Mouse (Mus musculus): ENCODE measurements around the gene Krtap2-4. TPM values are rescaled to one million over a fixed set of nuclear protein-coding genes. Genes with fewer than 3 reads are reported as not detected.

The Krtap2-4 gene
- polyA plus RNA-seq, 1 experiment from 2014 or later: not detected

DNA sequence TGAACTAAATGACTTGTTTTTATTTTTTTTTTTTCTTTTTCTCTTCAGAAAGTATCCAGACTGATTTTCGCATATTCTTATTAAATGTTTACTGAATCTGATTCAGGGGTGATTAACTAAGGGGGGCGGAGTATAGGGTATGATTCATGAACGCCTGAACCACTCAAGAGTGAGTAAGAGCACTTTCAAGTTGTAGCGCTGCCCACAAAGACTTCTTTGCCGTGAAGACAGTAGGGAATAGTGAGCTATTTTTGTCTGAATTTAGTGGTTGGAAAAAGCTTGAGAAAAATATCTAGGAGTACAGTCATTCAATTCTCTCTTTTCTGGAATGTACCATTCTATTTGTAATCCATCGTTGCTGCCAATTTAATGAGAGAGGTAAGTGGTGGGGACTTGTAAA is 33.1 kb downstream of the Krtap2-4 start:
- H3K27ac ChIP-seq: no peak overlapping the region
- H3K4me1 ChIP-seq (replicated peaks): no peaks in the 10 kb centered on the region
- ATAC-seq (ENCODE audit: insufficient number of reproducible peaks, insufficient read depth, low FRiP score, low TSS enrichment, low read depth): no peak
- H3K36me3 ChIP-seq: no peaks in the 10 kb centered on the region
- WGBS: 86% methylated on average over 6 of the region's 6 CpGs
- H3K27me3 ChIP-seq: no peaks in the 10 kb centered on the region
- H3K4me2 ChIP-seq: no peak overlapping the region
- no peak overlapping the region for H3K9ac ChIP-seq (replicated peaks)
- H3K4me3 ChIP-seq (replicated peaks): no peak overlapping the region
- no peaks in the 10 kb centered on the region for H3K9me3 ChIP-seq

- no peaks in the 10 kb centered on the region for H3K9me3 ChIP-seq
- WGBS: 91% methylated on average over 5 of the region's 5 CpGs
Observed at GRCm38 (mm10) chr11:99581051-99581450, 33.6 kb downstream of the Krtap2-4 start.

DNA sequence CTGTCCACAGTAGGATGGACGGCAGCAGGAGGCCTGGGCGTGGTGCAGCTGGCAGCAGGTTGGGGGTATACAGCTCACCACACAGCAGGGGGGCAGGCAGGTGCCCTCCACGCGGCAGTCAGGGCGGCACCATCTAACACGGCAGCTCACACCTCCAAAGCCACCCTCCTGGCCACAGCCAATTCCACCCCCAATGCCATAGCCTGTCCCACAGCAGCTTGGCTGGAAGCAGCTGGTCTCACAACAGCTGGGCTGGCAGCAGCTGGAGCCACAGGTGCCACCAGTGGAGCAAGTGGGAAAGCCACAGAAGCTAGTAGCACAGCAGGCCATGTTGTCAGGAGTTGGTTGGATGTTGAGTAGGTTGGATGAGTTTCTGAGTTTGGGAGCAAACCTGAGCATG is 34.0 kb downstream of the Krtap2-4 start, which contains the start of gene Krtap1-5:
TSS of gene Krtap1-5 (minus strand) at position 381 of the 400 bp plus-strand sequence.
- H3K9me3 ChIP-seq: no peaks in the 10 kb centered on the region
- no peak for ATAC-seq (ENCODE audit: insufficient number of reproducible peaks, insufficient read depth, low FRiP score, low TSS enrichment, low read depth)
- 90% methylated on average over 6 of the region's 6 CpGs for WGBS
- H3K36me3 ChIP-seq: no peaks in the 10 kb centered on the region
- no peak within 1 kb of the TSS for H3K4me3 ChIP-seq (replicated peaks)
- H3K27ac ChIP-seq: no peak within 1 kb of the TSS
- H3K27me3 ChIP-seq: no peaks in the 10 kb centered on the region
- H3K4me2 ChIP-seq: no peak within 1 kb of the TSS
- H3K9ac ChIP-seq (replicated peaks): no peak within 1 kb of the TSS
- H3K4me1 ChIP-seq (replicated peaks): no peaks in the 10 kb centered on the region

More at GRCm38 (mm10) chr11:99581051-99581450, 33.6 kb downstream of the Krtap2-4 start:
- Histone ChIP-seq H3K4me2 (no peak overlapping the region), H3K9ac (replicated peaks) (no peak overlapping the region), H3K27ac (no peak overlapping the region), H3K4me1 (replicated peaks) (no peaks in the 10 kb centered on the region), H3K36me3 (no peaks in the 10 kb centered on the region), H3K27me3 (no peaks in the 10 kb centered on the region), H3K4me3 (replicated peaks) (no peak overlapping the region)
- ATAC-seq (ENCODE audit: insufficient number of reproducible peaks, insufficient read depth, low FRiP score, low TSS enrichment, low read depth): no peak

DNA sequence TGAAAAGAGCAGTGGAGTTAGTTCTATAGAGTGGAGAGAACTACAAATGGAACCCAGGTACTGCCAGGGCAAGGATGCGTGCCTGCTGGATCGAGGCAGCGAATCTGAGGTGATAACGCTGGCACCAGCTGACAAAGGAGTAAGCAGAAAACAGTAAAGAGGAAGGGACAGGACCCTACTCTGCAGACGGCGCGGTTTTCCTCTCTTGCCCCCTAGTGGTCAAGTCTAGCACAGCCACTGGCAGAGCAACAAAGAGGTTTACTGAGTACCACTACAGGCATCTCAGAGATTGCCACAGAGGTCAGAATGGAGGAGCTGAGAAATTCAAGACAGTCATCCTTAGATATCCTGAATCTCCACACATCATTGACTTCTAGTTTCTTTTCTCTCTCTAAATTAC is 40.5 kb downstream of the Krtap2-4 start:
- 0 out of 2 replicates have a peak overlapping the region, but pooled peaks have one; percentile 15 for H3K4me3 ChIP-seq (replicated peaks)
- no peaks in the 10 kb centered on the region for H3K4me1 ChIP-seq (replicated peaks)
- peak; percentile 52; the same call in 1 of the 2 replicates for ATAC-seq (ENCODE audit: insufficient number of reproducible peaks, insufficient read depth, low FRiP score, low TSS enrichment, low read depth)
- H3K9me3 ChIP-seq: no peaks in the 10 kb centered on the region
- H3K27ac ChIP-seq: no peak overlapping the region
- H3K36me3 ChIP-seq: no peaks in the 10 kb centered on the region
- H3K9ac ChIP-seq (replicated peaks): peak overlapping the region; percentile 42; the same call in 1 of the 2 replicates
- H3K4me2 ChIP-seq: peak overlapping the region; percentile 45
- H3K27me3 ChIP-seq: no peaks in the 10 kb centered on the region
- 5% methylated on average over 7 of the region's 7 CpGs for WGBS

DNA sequence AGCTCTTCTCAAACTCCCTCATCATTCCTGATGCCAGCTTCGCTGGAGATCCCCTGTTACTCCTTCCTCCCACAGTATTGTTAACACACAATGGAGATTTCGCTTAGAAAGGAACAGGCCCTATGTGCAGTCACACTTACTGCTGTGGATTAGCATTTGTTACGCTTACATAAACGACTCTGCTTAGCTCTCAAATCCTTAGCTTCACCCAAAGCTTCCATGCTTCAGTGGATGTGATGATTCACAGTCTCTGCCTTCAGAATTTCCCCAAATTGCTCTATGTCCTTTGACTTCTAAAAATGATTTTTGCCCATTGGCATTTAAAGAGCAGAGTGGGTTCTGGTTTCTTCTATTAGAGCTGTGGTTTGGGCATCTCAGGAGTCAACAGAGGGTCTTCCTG is 41.5 kb downstream of the Krtap2-4 start:
- Histone ChIP-seq H3K4me2 (no peak overlapping the region), H3K4me1 (replicated peaks) (no peaks in the 10 kb centered on the region), H3K9ac (replicated peaks) (no peak overlapping the region), H3K4me3 (replicated peaks) (no peak overlapping the region), H3K36me3 (no peaks in the 10 kb centered on the region), H3K27ac (no peak overlapping the region), H3K27me3 (no peaks in the 10 kb centered on the region), H3K9me3 (no peaks in the 10 kb centered on the region)
- no peak for ATAC-seq (ENCODE audit: insufficient number of reproducible peaks, insufficient read depth, low FRiP score, low TSS enrichment, low read depth)
- 75% methylated on average over 4 of the region's 4 CpGs for WGBS

DNA sequence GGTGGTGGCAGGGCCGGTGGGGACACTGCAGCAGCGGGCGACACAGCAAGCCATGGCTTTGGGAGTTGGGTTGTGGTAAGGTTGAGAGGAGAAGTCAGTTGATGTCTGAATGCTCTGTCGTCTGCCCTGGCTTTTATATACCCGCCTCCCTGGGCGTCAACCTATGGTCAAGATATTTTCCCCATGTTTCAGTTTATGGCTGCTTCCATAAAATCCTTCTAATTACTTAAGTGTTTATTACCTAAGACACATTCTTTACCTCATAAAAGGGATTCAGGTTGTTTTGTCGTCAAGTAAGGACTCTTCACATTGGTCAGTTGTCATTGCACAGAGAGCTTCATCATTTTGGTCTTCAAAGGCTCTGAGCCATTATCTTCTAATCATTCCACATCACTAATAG is 48.1 kb downstream of the Krtap2-4 start, which contains the start of gene Krtap3-1:
TSS of gene Krtap3-1 (minus strand) at position 101 of the 400 bp plus-strand sequence.
- 71% methylated on average over 7 of the region's 7 CpGs for WGBS
- Histone ChIP-seq H3K27ac (no peak within 1 kb of the TSS), H3K4me2 (no peak within 1 kb of the TSS), H3K36me3 (no peaks in the 10 kb centered on the region), H3K27me3 (peaks cover 3% of the 10 kb centered on the region; the same call in 1 of the 2 replicates), H3K9ac (replicated peaks) (no peak within 1 kb of the TSS), H3K9me3 (no peaks in the 10 kb centered on the region), H3K4me3 (replicated peaks) (no peak within 1 kb of the TSS), H3K4me1 (replicated peaks) (no peaks in the 10 kb centered on the region)
- ATAC-seq (ENCODE audit: insufficient number of reproducible peaks, insufficient read depth, low FRiP score, low TSS enrichment, low read depth): no peak

Other genes starting within 250 kb of the Krtap2-4 start
- 0.13 TPM in 1 of 2 replicates, not detected in the other for gene Krt28, start 239.9 kb downstream of the Krtap2-4 start, polyA plus RNA-seq (2016; fragmentation: Nextera tagmentation; extraction: Ambion mirVana)
- 34.3 and 35.3 TPM in 2 replicates for gene Krt10, start 225.5 kb downstream of the Krtap2-4 start, polyA plus RNA-seq (2016; fragmentation: Nextera tagmentation; extraction: Ambion mirVana)
- not detected in 2 replicates for gene Krt12, start 192.6 kb downstream of the Krtap2-4 start, polyA plus RNA-seq (2016; fragmentation: Nextera tagmentation; extraction: Ambion mirVana)
- gene Krt20, start 176.7 kb downstream of the Krtap2-4 start, polyA plus RNA-seq (2016; fragmentation: Nextera tagmentation; extraction: Ambion mirVana): 0.18 and 0.42 TPM in 2 replicates
- gene Krt23, start 121.7 kb downstream of the Krtap2-4 start, polyA plus RNA-seq (2016; fragmentation: Nextera tagmentation; extraction: Ambion mirVana): 0.18 and 0.26 TPM in 2 replicates
- gene Krt39, start 93.5 kb downstream of the Krtap2-4 start, polyA plus RNA-seq (2016; fragmentation: Nextera tagmentation; extraction: Ambion mirVana): not detected in 2 replicates
- not detected in 2 replicates for gene Krt40, start 71.7 kb downstream of the Krtap2-4 start, polyA plus RNA-seq (2016; fragmentation: Nextera tagmentation; extraction: Ambion mirVana)
- gene Krtap3-3, start 64.0 kb downstream of the Krtap2-4 start, polyA plus RNA-seq (2016; fragmentation: Nextera tagmentation; extraction: Ambion mirVana): not detected in 2 replicates
- gene Krtap3-2, start 58.0 kb downstream of the Krtap2-4 start, polyA plus RNA-seq (2016; fragmentation: Nextera tagmentation; extraction: Ambion mirVana): not detected in 2 replicates
- not detected in 2 replicates for gene Gm11939, start 55.4 kb downstream of the Krtap2-4 start, polyA plus RNA-seq (2016; fragmentation: Nextera tagmentation; extraction: Ambion mirVana)
- gene Krtap3-1, start 48.2 kb downstream of the Krtap2-4 start, polyA plus RNA-seq (2016; fragmentation: Nextera tagmentation; extraction: Ambion mirVana): not detected in 2 replicates
- gene Krtap1-5, start 33.8 kb downstream of the Krtap2-4 start, polyA plus RNA-seq (2016; fragmentation: Nextera tagmentation; extraction: Ambion mirVana): not detected in 2 replicates
- gene Krtap1-4, start 31.2 kb downstream of the Krtap2-4 start, polyA plus RNA-seq (2016; fragmentation: Nextera tagmentation; extraction: Ambion mirVana): not detected in 2 replicates
- gene Krtap1-3, start 23.5 kb downstream of the Krtap2-4 start, polyA plus RNA-seq (2016; fragmentation: Nextera tagmentation; extraction: Ambion mirVana): not detected in 2 replicates
- not detected in 2 replicates for gene Krtap9-3, start 16.7 kb downstream of the Krtap2-4 start, polyA plus RNA-seq (2016; fragmentation: Nextera tagmentation; extraction: Ambion mirVana)
- not detected in 2 replicates for gene Gm11938, start 11.5 kb downstream of the Krtap2-4 start, polyA plus RNA-seq (2016; fragmentation: Nextera tagmentation; extraction: Ambion mirVana)
- gene Gm11937, start 4.7 kb downstream of the Krtap2-4 start, polyA plus RNA-seq (2016; fragmentation: Nextera tagmentation; extraction: Ambion mirVana): not detected in 2 replicates
- gene Gm11562, start 5.6 kb upstream of the Krtap2-4 start, polyA plus RNA-seq (2016; fragmentation: Nextera tagmentation; extraction: Ambion mirVana): not detected in 2 replicates
- not detected in 2 replicates for gene Krtap4-1, start 13.4 kb upstream of the Krtap2-4 start, polyA plus RNA-seq (2016; fragmentation: Nextera tagmentation; extraction: Ambion mirVana)
- not detected in 2 replicates for gene Krtap4-2, start 20.2 kb upstream of the Krtap2-4 start, polyA plus RNA-seq (2016; fragmentation: Nextera tagmentation; extraction: Ambion mirVana)
- not detected in 2 replicates for gene Krtap4-7, start 29.2 kb upstream of the Krtap2-4 start, polyA plus RNA-seq (2016; fragmentation: Nextera tagmentation; extraction: Ambion mirVana)
- gene Gm11555, start 35.4 kb upstream of the Krtap2-4 start, polyA plus RNA-seq (2016; fragmentation: Nextera tagmentation; extraction: Ambion mirVana): not detected in 2 replicates
- not detected in 2 replicates for gene Gm11563, start 44.1 kb upstream of the Krtap2-4 start, polyA plus RNA-seq (2016; fragmentation: Nextera tagmentation; extraction: Ambion mirVana)
- gene Krtap4-6, start 51.1 kb upstream of the Krtap2-4 start, polyA plus RNA-seq (2016; fragmentation: Nextera tagmentation; extraction: Ambion mirVana): not detected in 2 replicates
- gene Gm14190, start 75.9 kb upstream of the Krtap2-4 start, polyA plus RNA-seq (2016; fragmentation: Nextera tagmentation; extraction: Ambion mirVana): not detected in 2 replicates
- not detected in 2 replicates for gene Gm14180, start 119.4 kb upstream of the Krtap2-4 start, polyA plus RNA-seq (2016; fragmentation: Nextera tagmentation; extraction: Ambion mirVana)
- gene Gm11595, start 158.1 kb upstream of the Krtap2-4 start, polyA plus RNA-seq (2016; fragmentation: Nextera tagmentation; extraction: Ambion mirVana): not detected in 2 replicates
- gene Krtap4-8, start 165.9 kb upstream of the Krtap2-4 start, polyA plus RNA-seq (2016; fragmentation: Nextera tagmentation; extraction: Ambion mirVana): not detected in 2 replicates
- not detected in 2 replicates for gene Krtap4-9, start 170.4 kb upstream of the Krtap2-4 start, polyA plus RNA-seq (2016; fragmentation: Nextera tagmentation; extraction: Ambion mirVana)
- not detected in 2 replicates for gene Gm11596, start 178.6 kb upstream of the Krtap2-4 start, polyA plus RNA-seq (2016; fragmentation: Nextera tagmentation; extraction: Ambion mirVana)
- gene Gm11569, start 184.1 kb upstream of the Krtap2-4 start, polyA plus RNA-seq (2016; fragmentation: Nextera tagmentation; extraction: Ambion mirVana): not detected in 2 replicates
- gene Gm11554, start 189.6 kb upstream of the Krtap2-4 start, polyA plus RNA-seq (2016; fragmentation: Nextera tagmentation; extraction: Ambion mirVana): not detected in 2 replicates
- not detected in 2 replicates for gene Krtap4-13, start 195.0 kb upstream of the Krtap2-4 start, polyA plus RNA-seq (2016; fragmentation: Nextera tagmentation; extraction: Ambion mirVana)
- not detected in 2 replicates for gene Gm11564, start 200.8 kb upstream of the Krtap2-4 start, polyA plus RNA-seq (2016; fragmentation: Nextera tagmentation; extraction: Ambion mirVana)
- not detected in 2 replicates for gene 2300003K06Rik, start 223.2 kb upstream of the Krtap2-4 start, polyA plus RNA-seq (2016; fragmentation: Nextera tagmentation; extraction: Ambion mirVana)
- not detected in 2 replicates for gene Krtap4-16, start 236.8 kb upstream of the Krtap2-4 start, polyA plus RNA-seq (2016; fragmentation: Nextera tagmentation; extraction: Ambion mirVana)
- not detected in 2 replicates for gene Gm11568, start 243.1 kb upstream of the Krtap2-4 start, polyA plus RNA-seq (2016; fragmentation: Nextera tagmentation; extraction: Ambion mirVana)
- not detected in 2 replicates for gene Gm11559, start 249.6 kb upstream of the Krtap2-4 start, polyA plus RNA-seq (2016; fragmentation: Nextera tagmentation; extraction: Ambion mirVana)

All from limb, embryonic 12.5 days (tissue).